10 mouse cellular contexts compared by ENCODE assay signal in the genomic region with DNA sequence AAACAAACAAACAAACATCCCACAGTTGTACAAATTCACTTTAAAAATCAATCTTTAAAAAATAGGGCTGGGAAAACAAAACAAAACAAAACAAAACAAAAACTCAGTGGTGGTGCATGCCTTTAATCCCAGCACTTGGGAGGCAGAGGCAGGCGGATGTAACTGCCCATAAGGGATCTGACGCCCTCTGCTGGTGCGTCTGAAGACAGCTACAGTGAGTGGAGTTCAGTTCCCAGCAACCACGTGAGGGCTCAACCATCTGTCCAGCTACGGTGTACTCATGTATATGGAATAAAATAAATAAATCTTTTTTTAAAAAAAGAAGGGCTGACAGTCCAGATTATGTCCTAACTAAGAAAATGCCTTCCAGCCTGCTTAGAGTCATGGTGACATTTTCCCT. TPM values are rescaled to one million over a fixed set of nuclear protein-coding genes. Genes with fewer than 3 reads are reported as not detected.
DNase-seq lines count a peak whose midpoint lies in the region; ATAC-seq and TF ChIP-seq lines count a peak whose summit lies in the region.
"Had no signal": no experiment of that assay in that cellular context is flagged by ENCODE, and none has a peak within 500 bp of the region (broad histone marks: within the 10 kb centered on the region; RNA-seq: fewer than 3 reads in every experiment).

No protein-coding gene starts in this region.

- H3K4me3 ChIP-seq in lung, embryonic 14.5 days (ENCODE audit: low read depth, low read length) = no peak overlapping the region
- no peak overlapping the region for H3K4me3 ChIP-seq in G1E (ENCODE audit: low read depth, low read length)
- H3K4me3 ChIP-seq in limb, embryonic 10.5 days = no peak overlapping the region

- H3K4me2 ChIP-seq in lung, embryonic 14.5 days = no peak overlapping the region

- H3K9me3 ChIP-seq in lung, embryonic 14.5 days (ENCODE audit: low read depth, low read length) = no peaks in the 10 kb centered on the region
- H3K9me3 ChIP-seq in G1E (replicated peaks) = no peaks in the 10 kb centered on the region
- no peaks in the 10 kb centered on the region for H3K9me3 ChIP-seq in limb, embryonic 10.5 days (replicated peaks)

- H3K27ac ChIP-seq in lung, embryonic 14.5 days (ENCODE audit: low read depth) = no peak overlapping the region
- no peak overlapping the region for H3K27ac ChIP-seq in limb, embryonic 10.5 days

- WGBS in lung, embryonic 14.5 days = 56% methylated on average over 5 of the region's 5 CpGs
- WGBS in limb, embryonic 10.5 days = 61% methylated on average over 5 of the region's 5 CpGs

- no peaks in the 10 kb centered on the region for H3K4me1 ChIP-seq in lung, embryonic 14.5 days (ENCODE audit: insufficient read depth)
- H3K4me1 ChIP-seq in G1E (ENCODE audit: insufficient read depth, low read depth, low read length) = peaks cover 2% of the 10 kb centered on the region; the same call in 1 of the 2 replicates
- H3K4me1 ChIP-seq in limb, embryonic 10.5 days = no peaks in the 10 kb centered on the region

- peak; percentile 38 for TF ChIP-seq CTCF in lung, embryonic 14.5 days (IDR thresholded peaks at IDR 0.05; ENCODE audit: low read depth)
- 0 out of 2 replicates have a peak, but pooled peaks have one; percentile 50 for TF ChIP-seq CTCF in G1E (IDR thresholded peaks at IDR 0.05; ENCODE audit: low read depth, low read length)

- peaks cover 14% of the 10 kb centered on the region for H3K36me3 ChIP-seq in lung, embryonic 14.5 days (ENCODE audit: insufficient read depth)
- H3K36me3 ChIP-seq in G1E (replicated peaks) = peaks cover 21% of the 10 kb centered on the region
- H3K36me3 ChIP-seq in limb, embryonic 10.5 days = peaks cover 20% of the 10 kb centered on the region

- no peak for ATAC-seq in lung, embryonic 14.5 days (ENCODE audit: insufficient read depth)
- peak; percentile 40 for ATAC-seq in G1E (ENCODE audit: extremely low read depth, insufficient number of reproducible peaks, low FRiP score, poor library complexity, severe bottlenecking)
- ATAC-seq: forebrain, postnatal 0 days; midbrain, embryonic 16.5 days had no signal

- no peak overlapping the region for H3K9ac ChIP-seq in lung, embryonic 14.5 days
- H3K9ac ChIP-seq: forebrain, postnatal 0 days had no signal

- DNase-seq in lung, embryonic 14.5 days = no peak
- DNase-seq in lung, postnatal 14 days = no peak
- DNase-seq in G1E (ENCODE audit: low spot score) (no peak), liver (peak; percentile 50)
- peak; percentile 25 for DNase-seq in thymus, postnatal 25 days
- DNase-seq in layer of hippocampus, postnatal 25 days (ENCODE audit: extremely low spot score in 1 of 2, low spot score in 1 of 2) = no peak
- DNase-seq in ovary, adult 18-20 months (ENCODE audit: low spot score) = no peak
- DNase-seq in limb, embryonic 10.5 days (ENCODE audit: low spot score) = no peak
- DNase-seq: forebrain, postnatal 0 days had no signal

- no peaks in the 10 kb centered on the region for H3K27me3 ChIP-seq in lung, embryonic 14.5 days (ENCODE audit: insufficient read depth, low read length)
- no peaks in the 10 kb centered on the region for H3K27me3 ChIP-seq in G1E (ENCODE audit: insufficient read depth, low read length)
- H3K27me3 ChIP-seq in limb, embryonic 10.5 days (ENCODE audit: low read depth, poor library complexity, severe bottlenecking) = no peaks in the 10 kb centered on the region

RNA-seq across cellular contexts. Expression of a gene that starts 18.9 kb away (rescaled TPM):
- 27.4 and 27.7 TPM in 2 replicates for polyA plus RNA-seq in lung, embryonic 14.5 days (2014; fragmentation: Nextera tagmentation; extraction: Ambion mirVana)
- total RNA-seq in G1E (2014; fragmentation: Nextera tagmentation) (30.4 and 34.8 TPM in 2 replicates), G1E (2017) (31.2 and 33.2 TPM in 2 replicates)
- 4.6 and 8.0 TPM in 2 replicates for polyA plus RNA-seq in G1E (2012)
- total RNA-seq in layer of hippocampus, postnatal 25 days (2021) = 1 to 10 TPM; 7.5 to 8.0 TPM
- polyA plus RNA-seq in limb, embryonic 10.5 days (2016; fragmentation: Nextera tagmentation; extraction: Ambion mirVana) = 47.9 and 56.6 TPM in 2 replicates

RNA-seq across cellular contexts. Expression of a gene that starts 20.3 kb away (rescaled TPM):
- polyA plus RNA-seq in lung, embryonic 14.5 days (2014; fragmentation: Nextera tagmentation; extraction: Ambion mirVana) = 73.0 and 79.5 TPM in 2 replicates
- total RNA-seq in G1E (2014; fragmentation: Nextera tagmentation) = 32.7 and 33.7 TPM in 2 replicates
- 28.2 and 28.3 TPM in 2 replicates for total RNA-seq in G1E (2017)
- 6.0 and 8.4 TPM in 2 replicates for polyA plus RNA-seq in G1E (2012)
- total RNA-seq in layer of hippocampus, postnatal 25 days (2021) = 100 to 1,000 TPM; 101 to 104 TPM
- polyA plus RNA-seq in limb, embryonic 10.5 days (2016; fragmentation: Nextera tagmentation; extraction: Ambion mirVana) = 50.4 and 74.2 TPM in 2 replicates

RNA-seq across cellular contexts. Expression of a gene that starts 29.2 kb away (rescaled TPM):
- 57.9 and 59.5 TPM in 2 replicates for polyA plus RNA-seq in lung, embryonic 14.5 days (2014; fragmentation: Nextera tagmentation; extraction: Ambion mirVana)
- 73.2 and 79.4 TPM in 2 replicates for total RNA-seq in G1E (2014; fragmentation: Nextera tagmentation)
- 83.6 and 101 TPM in 2 replicates for total RNA-seq in G1E (2017)
- polyA plus RNA-seq in G1E (2012) = 108 and 114 TPM in 2 replicates
- total RNA-seq in layer of hippocampus, postnatal 25 days (2021) = 100 to 1,000 TPM; 110 to 111 TPM
- 61.6 and 74.4 TPM in 2 replicates for polyA plus RNA-seq in limb, embryonic 10.5 days (2016; fragmentation: Nextera tagmentation; extraction: Ambion mirVana)

RNA-seq across cellular contexts. Expression of a gene that starts 34.6 kb away (rescaled TPM):
- 89.3 and 95.4 TPM in 2 replicates for polyA plus RNA-seq in lung, embryonic 14.5 days (2014; fragmentation: Nextera tagmentation; extraction: Ambion mirVana)
- total RNA-seq in G1E (2014; fragmentation: Nextera tagmentation) = 165 and 172 TPM in 2 replicates
- 99.4 and 128 TPM in 2 replicates for total RNA-seq in G1E (2017)
- 79.8 and 99.9 TPM in 2 replicates for polyA plus RNA-seq in G1E (2012)
- 10 to 100 TPM; 46.0 to 56.9 TPM for total RNA-seq in layer of hippocampus, postnatal 25 days (2021)
- 97.8 and 113 TPM in 2 replicates for polyA plus RNA-seq in limb, embryonic 10.5 days (2016; fragmentation: Nextera tagmentation; extraction: Ambion mirVana)

Comparison
In these comparisons a context has a peak if more than half of its experiments do, and no peak if none do; other contexts are left out.
1. DNase-seq: peak in liver (single experiment) and thymus, postnatal 25 days (single experiment); none in lung, embryonic 14.5 days (single experiment), lung, postnatal 14 days (single experiment), G1E (single experiment), layer of hippocampus, postnatal 25 days (0 of 2), ovary, adult 18-20 months (single experiment) and limb, embryonic 10.5 days (single experiment).